Mouse (Mus musculus) retina, postnatal 1 day (tissue): ENCODE measurements at regions not wholly inside any gene's neighbourhood (a gene's known extent, or its start where the extent isn't known, plus 50 kb on each side); places are given as distances from the start of the nearest gene placed in this dataset.

Experiments
- DNase-seq: peaks from one replicate; pipeline ENCODE4 v3.0.0-alpha.2; 2012

- DNase-seq: no peak
Observed at GRCm38 (mm10) chr12:90469754-90470153, 268.5 kb downstream of the Dio2 start.

- peak; percentile 1 for DNase-seq
Observed at GRCm38 (mm10) chr12:90460121-90460520, 278.1 kb downstream of the Dio2 start.

GRCm38 (mm10) chr12:90440672-90441071 is 297.6 kb downstream of the Dio2 start:
- DNase-seq: no peak

GRCm38 (mm10) chr12:90425276-90426063 is 312.8 kb downstream of the Dio2 start:
- DNase-seq: no peak

- no peak for DNase-seq
Observed at GRCm38 (mm10) chr12:90417590-90418221, 320.5 kb downstream of the Dio2 start.

GRCm38 (mm10) chr12:90408716-90409115 is 329.5 kb downstream of the Dio2 start:
- DNase-seq: no peak

GRCm38 (mm10) chr12:90398564-90398963 is 339.7 kb downstream of the Dio2 start:
- peak; percentile 39 for DNase-seq
